In the genomic region with DNA sequence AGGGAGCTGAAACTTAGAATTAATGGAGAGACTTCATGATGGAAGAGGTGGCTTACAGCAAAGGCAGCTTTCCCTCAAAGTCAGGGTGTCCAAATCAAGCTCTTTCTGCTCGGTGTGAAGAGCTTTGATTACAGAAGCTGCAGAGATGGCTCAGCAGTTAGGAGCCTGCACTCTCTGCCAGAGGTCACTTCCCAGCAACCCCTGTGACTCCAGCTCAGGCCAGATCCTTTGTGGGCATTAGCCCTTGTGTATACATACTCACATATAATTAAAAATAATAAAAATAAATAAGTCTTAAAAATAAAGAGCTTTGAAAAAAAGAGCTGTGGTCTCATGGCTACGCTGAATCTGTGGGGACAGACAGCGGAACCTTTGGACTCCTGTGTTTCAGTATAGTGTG, we compare ENCODE assay signal across 11 mouse cellular contexts.
"Had no signal": no experiment of that assay in that cellular context is flagged by ENCODE, and none has a peak within 500 bp of the region (broad histone marks: within the 10 kb centered on the region; RNA-seq: fewer than 3 reads in every experiment).

No protein-coding gene starts in this region.

- H3K27me3 ChIP-seq: limb, embryonic 15.5 days; neural tube, embryonic 13.5 days had no signal

- H3K9me3 ChIP-seq: limb, embryonic 15.5 days; midbrain, embryonic 12.5 days; neural tube, embryonic 13.5 days had no signal

- H3K4me3 ChIP-seq: limb, embryonic 15.5 days; midbrain, embryonic 12.5 days; neural tube, embryonic 13.5 days had no signal

- ATAC-seq: midbrain, embryonic 16.5 days had no signal

- H3K4me2 ChIP-seq: limb, embryonic 15.5 days; midbrain, embryonic 12.5 days; neural tube, embryonic 13.5 days had no signal

- H3K27ac ChIP-seq: limb, embryonic 15.5 days; liver, embryonic 14.5 days; midbrain, embryonic 12.5 days; neural tube, embryonic 13.5 days had no signal

- H3K9ac ChIP-seq: limb, embryonic 15.5 days; liver, embryonic 14.5 days; midbrain, embryonic 12.5 days; neural tube, embryonic 13.5 days had no signal

- H3K36me3 ChIP-seq: limb, embryonic 15.5 days; midbrain, embryonic 12.5 days; neural tube, embryonic 13.5 days had no signal

- DNase-seq: layer of hippocampus, adult 9-11 months; layer of hippocampus, postnatal 36 days; lung, adult 18-20 months; retina, postnatal 1 day; right cerebral cortex, postnatal 4 days; thymus, postnatal 36 days had no signal
